In the genomic region with DNA sequence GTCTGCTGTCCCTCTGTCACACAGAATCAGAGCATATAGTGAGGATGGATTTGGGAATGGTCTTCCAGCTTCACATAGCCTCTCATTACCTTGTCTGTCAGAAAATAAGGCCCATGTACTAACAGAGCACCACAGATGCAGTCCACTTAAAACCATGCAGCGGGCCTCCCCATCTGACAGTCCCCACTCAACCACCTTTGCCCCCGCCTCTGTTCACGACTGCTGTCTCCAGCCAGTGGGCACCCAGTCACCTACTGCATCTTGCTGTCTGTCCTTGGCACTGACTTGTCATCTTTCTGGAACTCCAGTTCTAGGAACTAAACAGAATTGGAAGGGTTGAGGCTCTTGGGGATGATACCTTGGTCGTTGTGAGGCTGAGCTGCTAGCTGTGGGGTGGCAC, we compare ENCODE assay signal across 1 mouse cellular context.
TF ChIP-seq lines count a peak whose summit lies in the region.

No protein-coding gene starts in this region.

TF ChIP-seq in myocyte, 11 proteins besides CTCF, POLR2A, EP300 and RAD21 (continued from another document):
- TF ChIP-seq TCF12 (IDR thresholded peaks at IDR 0.05; ENCODE audit: insufficient read depth, poor library complexity, severe bottlenecking) (no peak), TCF3 (IDR thresholded peaks at IDR 0.05; ENCODE audit: insufficient read length, low read depth) (no peak), SRF (IDR thresholded peaks at IDR 0.05; ENCODE audit: control insufficient read depth, insufficient read length, low read depth) (no peak), MYOG (IDR thresholded peaks at IDR 0.05; ENCODE audit: control insufficient read depth in 1 of 3, insufficient read depth in 1 of 3, insufficient read length in 2 of 3, low read depth in 2 of 3) (no peak)
